Mouse (Mus musculus) midbrain, embryonic 16.5 days (tissue): Measurements from ENCODE around the gene Sh3gl3. TPM values are rescaled to one million over a fixed set of nuclear protein-coding genes. Genes with fewer than 3 reads are reported as not detected.

Source experiments
- ATAC-seq: fragments of 200-750 bp; cut with Nextera tagmentation; 2 replicates; pipeline ENCODE4 v1.8.0; 2017; ENCODE audit warnings: moderate TSS enrichment
- H3K27ac ChIP-seq: fragments of 300-500 bp; sonication (generic); 2 replicates; pipeline ENCODE4 v1.5.1; 2014; ENCODE audit warnings: mild to moderate bottlenecking, low read length, mixed read lengths
- H3K27me3 ChIP-seq: fragments of 300-500 bp; sonication (generic); 2 replicates; pipeline ENCODE4 v1.6.1; 2014; ENCODE audit warnings: low read depth, low read length, mixed read lengths; ENCODE audit not compliant: control insufficient read depth, insufficient read depth
- H3K36me3 ChIP-seq: fragments of 300-500 bp; sonication (generic); 2 replicates; pipeline ENCODE4 v1.6.1; 2014; ENCODE audit warnings: mild to moderate bottlenecking, low read length, moderate library complexity, mixed read lengths; ENCODE audit not compliant: control insufficient read depth, insufficient read depth
- H3K4me1 ChIP-seq: fragments of 300-500 bp; sonication (generic); 2 replicates; pipeline ENCODE4 v1.6.1; 2014; ENCODE audit warnings: mild to moderate bottlenecking, low read length, mixed read lengths; ENCODE audit not compliant: control insufficient read depth, insufficient read depth
- H3K4me2 ChIP-seq: fragments of 300-500 bp; sonication (generic); 2 replicates; pipeline ENCODE4 v1.6.1; 2014; ENCODE audit warnings: mild to moderate bottlenecking, low read length, mixed read lengths
- H3K4me3 ChIP-seq: fragments of 300-500 bp; sonication (generic); 2 replicates; pipeline ENCODE4 v1.5.1; 2014; ENCODE audit warnings: low read depth, mild to moderate bottlenecking, low read length, moderate library complexity, mixed read lengths
- H3K9ac ChIP-seq: fragments of 300-500 bp; sonication (generic); 2 replicates; pipeline ENCODE4 v1.6.1; 2014; ENCODE audit warnings: low read depth, low read length, mixed read lengths
- H3K9me3 ChIP-seq: fragments of 300-500 bp; sonication (generic); replicated peaks from 2 replicates; pipeline ENCODE4 v1.6.1; 2014; ENCODE audit warnings: mild to moderate bottlenecking, low read length, mixed read lengths; ENCODE audit not compliant: control insufficient read depth, poor library complexity, severe bottlenecking
- WGBS: fragments of 180-500 bp; shearing (Covaris S2); extraction: QIAGEN DNeasy Blood & Tissue Kit; methylation state at CpG from one replicate; pipeline ENCODE4 v1.1.7; 2014; 5-methylcytosine and 5-hydroxymethylcytosine counted together
- polyA plus RNA-seq: library from polyadenylated mRNA; unstranded; fragments of >200 nt; fragmentation: Nextera tagmentation; extraction: Ambion mirVana; gene quantifications from 2 replicates; pipeline ENCODE4 v1.2.1, GENCODE M21; 2015

Sh3gl3 gene
- polyA plus RNA-seq, 1 experiment from 2014 or later, result 91.4 TPM

DNA sequence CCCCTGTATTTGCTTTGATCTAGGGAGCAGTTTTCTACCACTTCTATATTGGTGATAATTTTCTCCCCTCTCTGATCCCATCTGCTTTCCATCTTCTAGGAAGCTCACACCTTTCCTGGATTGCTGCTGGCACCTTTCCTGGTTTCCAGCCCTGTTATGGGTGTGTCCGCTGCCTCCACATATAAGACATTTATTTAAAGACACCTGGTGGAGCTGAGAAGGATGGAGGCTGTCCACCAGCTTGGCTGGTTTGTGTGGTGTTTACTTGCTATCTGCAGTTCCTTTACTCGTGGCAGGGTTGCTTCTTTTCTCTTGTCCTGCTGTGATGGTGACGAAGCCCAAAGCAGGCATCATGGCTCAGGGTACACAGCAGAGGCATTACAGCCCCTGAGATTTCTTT is 71.1 kb downstream of the Sh3gl3 start:
- H3K36me3 ChIP-seq, result no peaks in the 10 kb centered on the region
- H3K9me3 ChIP-seq, result no peaks in the 10 kb centered on the region
- ATAC-seq, result no peak
- WGBS, result 75% methylated on average over 3 of the region's 3 CpGs
- H3K4me2 ChIP-seq, result no peak overlapping the region
- H3K27me3 ChIP-seq, result no peaks in the 10 kb centered on the region
- H3K27ac ChIP-seq, result no peak overlapping the region
- H3K4me1 ChIP-seq, result peaks cover 13% of the 10 kb centered on the region
- no peak overlapping the region for H3K9ac ChIP-seq
- H3K4me3 ChIP-seq, result no peak overlapping the region

DNA sequence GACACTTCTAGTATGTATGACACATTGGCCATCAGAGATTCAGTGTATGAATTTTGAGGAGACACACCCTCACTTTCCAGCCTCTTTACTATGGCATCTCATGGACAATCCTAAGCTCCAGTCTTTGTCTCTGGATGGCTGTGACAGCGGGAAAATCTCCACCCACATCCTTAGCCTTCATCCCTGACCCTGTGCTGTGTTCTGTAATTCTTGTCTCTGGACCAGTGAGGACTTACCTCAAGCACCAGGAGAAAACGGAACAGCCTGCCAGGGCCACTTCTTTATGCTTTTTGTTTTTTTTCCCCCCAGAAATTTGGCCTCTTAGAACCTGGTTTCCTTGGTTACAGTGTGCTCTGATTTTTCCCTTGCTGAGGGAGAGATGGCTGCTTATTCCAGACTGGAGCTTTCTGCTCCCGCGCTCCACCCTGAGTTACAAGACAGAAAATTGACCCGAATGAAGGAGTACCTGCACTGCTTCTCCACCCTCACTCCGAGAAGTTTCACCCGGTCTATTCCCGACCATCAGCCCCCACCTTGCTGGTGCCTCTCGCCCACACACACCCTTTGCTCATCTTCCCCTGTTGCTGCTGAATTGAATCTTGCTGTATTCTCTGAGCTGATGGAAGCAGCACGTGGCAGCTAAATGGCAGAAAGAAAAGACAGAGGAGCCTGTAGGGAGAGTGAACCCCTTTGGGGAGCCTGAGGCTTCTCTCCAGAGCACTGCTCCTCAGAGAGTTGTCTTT is 75.5 kb downstream of the Sh3gl3 start:
- H3K4me2 ChIP-seq, result peak overlapping the region; percentile 36
- H3K9me3 ChIP-seq, result no peaks in the 10 kb centered on the region
- no peak overlapping the region for H3K4me3 ChIP-seq
- no peaks in the 10 kb centered on the region for H3K27me3 ChIP-seq
- 54% methylated on average over 10 of the region's 10 CpGs for WGBS
- no peaks in the 10 kb centered on the region for H3K36me3 ChIP-seq
- H3K4me1 ChIP-seq, result peaks cover 14% of the 10 kb centered on the region
- 0 out of 2 replicates have a peak overlapping the region, but pooled peaks have one; percentile 30 for H3K9ac ChIP-seq
- H3K27ac ChIP-seq, result peak overlapping the region; percentile 78
- peak; percentile 72 for ATAC-seq

- ATAC-seq, result no peak
- Histone ChIP-seq H3K4me1 (peaks cover 12% of the 10 kb centered on the region), H3K27me3 (no peaks in the 10 kb centered on the region), H3K4me2 (no peak overlapping the region), H3K9me3 (no peaks in the 10 kb centered on the region), H3K9ac (no peak overlapping the region), H3K4me3 (no peak overlapping the region), H3K36me3 (no peaks in the 10 kb centered on the region), H3K27ac (no peak overlapping the region)
- WGBS, result 86% methylated on average over 1 of the region's 1 CpGs
Measured at GRCm38 (mm10) chr7:82253309-82253708, 79.7 kb downstream of the Sh3gl3 start.

- Histone ChIP-seq H3K4me3 (no peak overlapping the region), H3K36me3 (no peaks in the 10 kb centered on the region), H3K4me1 (no peaks in the 10 kb centered on the region), H3K27ac (no peak overlapping the region), H3K27me3 (no peaks in the 10 kb centered on the region), H3K4me2 (no peak overlapping the region), H3K9ac (no peak overlapping the region), H3K9me3 (no peaks in the 10 kb centered on the region)
- WGBS, result 79% methylated on average over 6 of the region's 6 CpGs
- ATAC-seq, result no peak
Measured at GRCm38 (mm10) chr7:82256936-82257335, 83.3 kb downstream of the Sh3gl3 start.

GRCm38 (mm10) chr7:82257530-82257929 is 83.9 kb downstream of the Sh3gl3 start:
- Histone ChIP-seq H3K27ac (no peak overlapping the region), H3K4me1 (no peaks in the 10 kb centered on the region), H3K9me3 (no peaks in the 10 kb centered on the region), H3K9ac (no peak overlapping the region), H3K27me3 (no peaks in the 10 kb centered on the region), H3K36me3 (no peaks in the 10 kb centered on the region), H3K4me3 (no peak overlapping the region), H3K4me2 (no peak overlapping the region)
- no peak for ATAC-seq
- 91% methylated on average over 4 of the region's 4 CpGs for WGBS

DNA sequence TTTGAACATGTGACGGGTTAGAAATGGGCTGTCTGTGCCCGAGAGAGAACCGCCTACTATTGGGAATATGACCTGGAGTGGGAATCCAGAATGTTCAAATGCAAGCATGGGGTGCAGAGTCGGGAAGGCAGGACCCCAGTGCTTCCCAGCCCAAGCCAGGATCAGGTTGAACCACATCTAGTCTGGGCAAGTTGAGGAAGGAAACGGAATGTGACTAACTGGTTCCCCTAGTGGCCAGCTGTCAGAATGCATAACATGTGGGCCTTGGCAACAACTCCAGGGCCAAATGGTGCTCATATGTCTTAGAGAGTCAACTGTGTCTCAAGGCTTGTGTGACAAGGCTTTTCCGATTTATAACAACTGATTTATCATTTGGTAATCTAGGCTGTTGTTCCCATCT is 86.6 kb downstream of the Sh3gl3 start:
- no peak overlapping the region for H3K4me3 ChIP-seq
- no peaks in the 10 kb centered on the region for H3K9me3 ChIP-seq
- ATAC-seq, result no peak
- 0 out of 2 replicates have a peak, but pooled peaks cover 2% of the 10 kb centered on the region for H3K36me3 ChIP-seq
- no peak overlapping the region for H3K9ac ChIP-seq
- H3K27me3 ChIP-seq, result no peaks in the 10 kb centered on the region
- 76% methylated on average over 6 of the region's 6 CpGs for WGBS
- H3K27ac ChIP-seq, result no peak overlapping the region
- H3K4me2 ChIP-seq, result no peak overlapping the region
- no peaks in the 10 kb centered on the region for H3K4me1 ChIP-seq

- 16% methylated on average over 8 of the region's 8 CpGs for WGBS
- H3K9me3 ChIP-seq, result no peaks in the 10 kb centered on the region
- no peaks in the 10 kb centered on the region for H3K4me1 ChIP-seq
- no peaks in the 10 kb centered on the region for H3K27me3 ChIP-seq
- ATAC-seq, result no peak
- H3K27ac ChIP-seq, result no peak overlapping the region
- 0 out of 2 replicates have a peak, but pooled peaks cover 2% of the 10 kb centered on the region for H3K36me3 ChIP-seq
- no peak overlapping the region for H3K9ac ChIP-seq
- H3K4me3 ChIP-seq, result no peak overlapping the region
- H3K4me2 ChIP-seq, result no peak overlapping the region
Measured at GRCm38 (mm10) chr7:82263141-82263540, 89.5 kb downstream of the Sh3gl3 start.

GRCm38 (mm10) chr7:82264119-82264518 is 90.5 kb downstream of the Sh3gl3 start:
- Histone ChIP-seq H3K9ac (no peak overlapping the region), H3K9me3 (no peaks in the 10 kb centered on the region), H3K4me1 (no peaks in the 10 kb centered on the region), H3K4me3 (no peak overlapping the region), H3K27ac (no peak overlapping the region), H3K27me3 (no peaks in the 10 kb centered on the region), H3K4me2 (no peak overlapping the region), H3K36me3 (0 out of 2 replicates have a peak, but pooled peaks cover 2% of the 10 kb centered on the region)
- 71% methylated on average over 1 of the region's 2 CpGs for WGBS
- no peak for ATAC-seq

DNA sequence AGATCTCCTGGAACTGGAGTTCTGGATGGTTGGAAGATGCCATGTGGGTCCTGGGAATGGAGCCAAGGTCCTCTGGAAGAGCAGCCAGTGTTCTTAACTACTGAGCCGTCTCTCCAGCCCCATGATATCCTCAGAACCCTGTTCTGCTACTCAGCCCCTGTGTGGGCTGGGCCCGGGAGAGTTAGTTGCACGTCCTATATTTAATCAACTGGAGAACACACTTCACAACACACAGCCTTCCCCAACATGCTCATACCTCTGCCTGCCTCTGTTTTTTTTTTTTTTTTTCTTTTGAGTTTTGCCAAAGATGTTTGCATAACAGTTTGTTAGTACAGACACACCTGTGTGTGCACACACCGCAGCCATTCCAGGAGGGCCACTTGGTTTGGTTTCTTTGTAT is 91.7 kb downstream of the Sh3gl3 start:
- no peaks in the 10 kb centered on the region for H3K9me3 ChIP-seq
- no peak for ATAC-seq
- H3K27ac ChIP-seq, result no peak overlapping the region
- 0 out of 2 replicates have a peak, but pooled peaks cover 2% of the 10 kb centered on the region for H3K36me3 ChIP-seq
- H3K4me2 ChIP-seq, result no peak overlapping the region
- H3K27me3 ChIP-seq, result no peaks in the 10 kb centered on the region
- 84% methylated on average over 4 of the region's 4 CpGs for WGBS
- H3K4me1 ChIP-seq, result no peaks in the 10 kb centered on the region
- H3K4me3 ChIP-seq, result no peak overlapping the region
- H3K9ac ChIP-seq, result no peak overlapping the region
